ENCODE assay signal across 7 mouse cellular contexts in the genomic region with DNA sequence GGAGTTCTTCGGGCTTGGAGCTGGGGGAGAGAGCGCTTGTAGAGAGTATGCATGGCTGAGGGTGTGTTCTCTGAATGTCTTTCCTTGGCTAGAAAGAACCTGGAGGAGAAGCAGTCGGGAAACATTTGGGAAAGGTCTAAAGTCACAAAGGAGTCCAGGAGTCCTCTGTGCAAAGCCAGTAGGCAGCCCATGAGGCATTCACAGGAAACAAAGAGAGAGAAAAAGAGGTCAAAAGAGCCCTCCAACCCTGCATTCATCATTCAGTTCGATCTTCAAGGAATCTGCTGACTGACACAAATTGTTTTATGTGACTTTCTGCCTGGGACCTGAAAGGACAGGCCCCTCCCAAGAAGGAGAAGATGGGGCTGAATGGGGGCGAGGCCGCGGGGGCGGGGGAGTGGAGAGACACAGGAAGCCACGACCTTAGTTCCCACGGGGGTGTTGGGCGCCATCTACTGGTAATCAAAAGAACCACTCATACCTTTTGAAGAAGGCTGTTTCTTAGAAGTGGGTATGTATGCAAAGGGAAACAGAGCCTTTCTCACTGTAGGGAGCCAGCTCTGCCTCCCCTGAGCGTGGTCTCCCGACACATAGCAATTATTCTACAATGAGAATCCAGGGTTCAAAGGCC.
A peak's percentile ranks its signal among the peaks of the same experiment; 100 is the strongest.
DNase-seq lines count a peak whose midpoint lies in the region; ATAC-seq and TF ChIP-seq lines count a peak whose summit lies in the region.

No protein-coding gene starts in this region.

- no peak overlapping the region for H3K27ac ChIP-seq in hindbrain, postnatal 0 days
- 0 out of 2 replicates have a peak overlapping the region, but pooled peaks have one; percentile 3 for H3K27ac ChIP-seq in midbrain, embryonic 13.5 days
- H3K27ac ChIP-seq in small intestine, adult 2 months (ENCODE audit: insufficient read depth, low read depth, low read length), result no peak overlapping the region

- no peaks in the 10 kb centered on the region; the same call in none of the 2 replicates for H3K4me1 ChIP-seq in hindbrain, postnatal 0 days (ENCODE audit: insufficient read depth, low read length)
- H3K4me1 ChIP-seq in midbrain, embryonic 13.5 days (replicated peaks), result peaks cover 20% of the 10 kb centered on the region
- no peaks in the 10 kb centered on the region for H3K4me1 ChIP-seq in small intestine, adult 2 months (ENCODE audit: control insufficient read depth, insufficient read depth, insufficient read length, low read length)

- ATAC-seq in hindbrain, postnatal 0 days, result peak; percentile 75
- ATAC-seq in midbrain, embryonic 13.5 days, result peak; percentile 78

- H3K9me3 ChIP-seq in hindbrain, postnatal 0 days (ENCODE audit: low read length), result no peaks in the 10 kb centered on the region
- H3K9me3 ChIP-seq in midbrain, embryonic 13.5 days, result no peaks in the 10 kb centered on the region

- no peak overlapping the region for H3K9ac ChIP-seq in hindbrain, postnatal 0 days (replicated peaks; ENCODE audit: low read length)
- peak overlapping the region; percentile 17 for H3K9ac ChIP-seq in midbrain, embryonic 13.5 days (replicated peaks)

- peak overlapping the region; percentile 10 for H3K4me2 ChIP-seq in hindbrain, postnatal 0 days (ENCODE audit: low read depth, low read length)
- peak overlapping the region; percentile 40 for H3K4me2 ChIP-seq in midbrain, embryonic 13.5 days (replicated peaks)

- peak; percentile 89 for TF ChIP-seq CTCF in hindbrain, postnatal 0 days (IDR thresholded peaks at IDR 0.05; ENCODE audit: low read depth)
- TF ChIP-seq CTCF in small intestine, adult 2 months (IDR thresholded peaks at IDR 0.05; ENCODE audit: extremely low read depth, insufficient read length, insufficient replicate concordance, low read depth, low read length), result peak; percentile 74

- 8% methylated on average over 13 of the region's 13 CpGs for WGBS in hindbrain, postnatal 0 days
- WGBS in midbrain, embryonic 13.5 days, result 9% methylated on average over 13 of the region's 13 CpGs
- WGBS in small intestine, adult 2 months, result 18% methylated on average over 13 of the region's 13 CpGs

- H3K27me3 ChIP-seq in hindbrain, postnatal 0 days (ENCODE audit: insufficient read depth, low read length), result no peaks in the 10 kb centered on the region
- H3K27me3 ChIP-seq in midbrain, embryonic 13.5 days, result no peaks in the 10 kb centered on the region; the same call in 1 of the 2 replicates
- H3K27me3 ChIP-seq in small intestine, adult 2 months (ENCODE audit: control insufficient read depth, insufficient read depth, low read length), result no peaks in the 10 kb centered on the region

- peak; percentile 91 for DNase-seq in ZHBTc4 (ENCODE audit: low read depth, low spot score)
- peak; percentile 49 to 64 for DNase-seq in cerebellum, postnatal 4 days (ENCODE audit: low spot score in 2 of 2)
- DNase-seq in gastrocnemius, adult 8-10 months (ENCODE audit: low spot score in 2 of 2), result peak; percentile 32 to 45
- peak; percentile 86 for DNase-seq in hindbrain, postnatal 0 days (ENCODE audit: low spot score)
- DNase-seq in left cerebral cortex, postnatal 10 days (ENCODE audit: extremely low spot score in 1 of 2, low spot score in 2 of 2), result peak; percentile 60 to 86

- intact Hi-C loops in left cerebral cortex, postnatal 10 days (cut with DNase I), result loop anchor here (2.0 to 10.0 kb wide), 3 partner anchors 692 to 974 kb away; a partner anchor contains a TSS

- H3K4me3 ChIP-seq in hindbrain, postnatal 0 days (ENCODE audit: low read length), result no peak overlapping the region
- peak overlapping the region; percentile 14; the same call in 1 of the 2 replicates for H3K4me3 ChIP-seq in midbrain, embryonic 13.5 days (replicated peaks)
- H3K4me3 ChIP-seq in small intestine, adult 2 months (ENCODE audit: low read depth, low read length), result no peak overlapping the region

- H3K36me3 ChIP-seq in hindbrain, postnatal 0 days (ENCODE audit: insufficient read depth, low read length), result no peaks in the 10 kb centered on the region
- H3K36me3 ChIP-seq in midbrain, embryonic 13.5 days, result no peaks in the 10 kb centered on the region
- no peaks in the 10 kb centered on the region for H3K36me3 ChIP-seq in small intestine, adult 2 months (ENCODE audit: control insufficient read depth, insufficient read depth, low read length)

- no peak for TF ChIP-seq POLR2A in small intestine, adult 2 months (IDR thresholded peaks at IDR 0.05; ENCODE audit: low read depth, low read length)

Comparison
In these comparisons a context has a peak if more than half of its experiments do, and no peak if none do; other contexts are left out.
1. DNase-seq: peak in every context shown above with its lines; median percentile 91 in ZHBTc4; 86 in hindbrain, postnatal 0 days; 73 in left cerebral cortex, postnatal 10 days; 56 in cerebellum, postnatal 4 days; 38 in gastrocnemius, adult 8-10 months.